Mouse (Mus musculus) hindbrain, embryonic 12.5 days (tissue): ENCODE results near the gene Taf9b. TPM values are rescaled to one million over a fixed set of nuclear protein-coding genes. Genes with fewer than 3 reads are reported as not detected.

Source experiments
- ATAC-seq: fragments of 200-750 bp; cut with Nextera tagmentation; 2 replicates; pipeline ENCODE4 v1.8.0; 2017; ENCODE audit warnings: moderate TSS enrichment; ENCODE audit not compliant: low FRiP score
- H3K27ac ChIP-seq: fragments of 300-500 bp; sonication (generic); 2 replicates; pipeline ENCODE4 v1.5.1; 2016; ENCODE audit warnings: mild to moderate bottlenecking
- H3K27me3 ChIP-seq: fragments of 300-500 bp; sonication (generic); 2 replicates; pipeline ENCODE4 v1.6.1; 2016; ENCODE audit warnings: mild to moderate bottlenecking
- H3K36me3 ChIP-seq: fragments of 300-500 bp; sonication (generic); 2 replicates; pipeline ENCODE4 v1.6.1; 2016; ENCODE audit warnings: mild to moderate bottlenecking
- H3K4me1 ChIP-seq: fragments of 300-500 bp; sonication (generic); 2 replicates; pipeline ENCODE4 v1.6.1; 2016
- H3K4me2 ChIP-seq: fragments of 300-500 bp; sonication (generic); replicated peaks from 2 replicates; pipeline ENCODE4 v1.6.1; 2016; ENCODE audit warnings: mild to moderate bottlenecking
- H3K4me3 ChIP-seq: fragments of 300-500 bp; sonication (generic); 2 replicates; pipeline ENCODE4 v1.5.1; 2016; ENCODE audit warnings: mild to moderate bottlenecking
- H3K9ac ChIP-seq: fragments of 300-500 bp; sonication (generic); 2 replicates; pipeline ENCODE4 v1.6.1; 2016; ENCODE audit warnings: mild to moderate bottlenecking, moderate library complexity
- H3K9me3 ChIP-seq: fragments of 300-500 bp; sonication (generic); replicated peaks from 2 replicates; pipeline ENCODE4 v1.6.1; 2016; ENCODE audit warnings: mild to moderate bottlenecking
- WGBS: fragments of 180-500 bp; shearing (Covaris S2); methylation state at CpG from one replicate; pipeline ENCODE4 v1.1.7; 2016; 5-methylcytosine and 5-hydroxymethylcytosine counted together
- polyA plus RNA-seq: library from polyadenylated mRNA; unstranded; fragments of >200 nt; fragmentation: Nextera tagmentation; extraction: Ambion mirVana; gene quantifications from 2 replicates; pipeline ENCODE4 v1.2.1, GENCODE M21; 2016

Gene Taf9b
- polyA plus RNA-seq, 1 experiment from 2014 or later, result 13.8 TPM

DNA sequence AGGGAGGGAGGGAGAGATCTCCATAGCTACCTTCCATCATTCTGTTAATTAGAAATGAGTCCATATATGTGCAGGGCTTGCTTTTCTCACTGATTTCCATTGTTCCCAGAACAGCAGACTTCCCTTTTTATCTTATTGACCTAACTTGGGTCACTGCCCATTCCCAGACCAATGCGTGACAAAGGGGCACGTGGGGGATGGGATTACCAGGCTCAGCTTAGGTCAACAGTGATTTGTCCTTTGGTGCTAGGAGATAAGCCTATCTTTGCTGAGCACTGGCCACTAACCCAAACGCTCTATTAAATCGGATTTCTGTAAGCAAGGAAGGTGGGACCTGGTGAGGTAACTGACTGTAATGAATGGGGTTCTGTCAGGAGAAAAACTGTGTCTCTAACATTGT lies 36.7 kb downstream of the Taf9b start:
- H3K27ac ChIP-seq, result no peak overlapping the region
- H3K4me3 ChIP-seq, result no peak overlapping the region
- H3K27me3 ChIP-seq, result no peaks in the 10 kb centered on the region

DNA sequence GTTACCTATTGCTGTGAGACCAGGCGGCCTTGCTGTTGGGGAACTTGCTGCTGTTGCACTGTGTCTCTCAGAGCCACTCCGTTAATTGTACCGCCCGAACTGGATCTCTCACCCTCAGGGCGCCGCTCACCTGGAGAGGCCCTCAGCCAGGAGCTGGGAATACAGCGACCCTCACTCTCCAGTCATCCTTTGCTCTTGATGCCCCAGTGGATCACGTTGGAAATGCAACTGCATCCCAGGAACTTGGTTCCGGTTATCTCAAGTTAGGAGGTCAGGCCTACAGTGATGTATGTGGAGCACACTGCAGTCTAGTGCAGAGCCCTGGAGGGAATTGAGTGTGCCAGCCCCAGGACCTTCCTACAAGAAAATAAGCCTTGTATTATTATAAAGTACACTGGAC lies 44.6 kb downstream of the Taf9b start:
- no peak overlapping the region for H3K27ac ChIP-seq
- 57% methylated on average over 9 of the region's 9 CpGs for WGBS
- no peaks in the 10 kb centered on the region for H3K36me3 ChIP-seq
- ATAC-seq, result no peak
- no peaks in the 10 kb centered on the region for H3K27me3 ChIP-seq
- H3K9me3 ChIP-seq, result no peaks in the 10 kb centered on the region
- no peak overlapping the region for H3K4me2 ChIP-seq
- no peak overlapping the region for H3K9ac ChIP-seq
- no peak overlapping the region for H3K4me3 ChIP-seq
- no peaks in the 10 kb centered on the region for H3K4me1 ChIP-seq

More for the DNA sequence above, 36.7 kb downstream of the Taf9b start:
- Histone ChIP-seq H3K9ac (no peak overlapping the region), H3K36me3 (no peaks in the 10 kb centered on the region), H3K4me2 (no peak overlapping the region), H3K9me3 (no peaks in the 10 kb centered on the region), H3K4me1 (peaks cover 9% of the 10 kb centered on the region)
- WGBS, result 39% methylated on average over 4 of the region's 4 CpGs
- ATAC-seq, result no peak

DNA sequence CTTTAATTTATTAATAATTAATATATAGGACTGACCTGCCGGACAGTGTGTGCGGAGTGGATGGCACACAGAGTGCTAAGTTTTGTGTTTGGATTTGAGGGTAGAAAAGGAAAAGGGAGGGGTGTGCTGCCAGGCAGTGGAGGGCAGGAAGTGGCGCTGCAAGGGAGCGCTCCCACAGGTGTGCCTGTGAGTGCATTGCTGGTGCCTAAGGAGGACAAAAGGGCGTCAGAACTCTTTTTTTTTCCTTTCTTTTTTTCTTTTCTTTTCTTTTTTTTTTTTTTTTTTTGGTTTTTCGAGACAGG lies 49.2 kb downstream of the Taf9b start:
- WGBS, result 64% methylated on average over 6 of the region's 6 CpGs
- peak; percentile 35 for ATAC-seq
- no peaks in the 10 kb centered on the region for H3K27me3 ChIP-seq
- no peak overlapping the region for H3K27ac ChIP-seq
- no peak overlapping the region for H3K9ac ChIP-seq
- no peaks in the 10 kb centered on the region for H3K4me1 ChIP-seq
- H3K36me3 ChIP-seq, result no peaks in the 10 kb centered on the region
- peak overlapping the region; percentile 28; the same call in 1 of the 2 replicates for H3K4me3 ChIP-seq
- H3K4me2 ChIP-seq, result peak overlapping the region; percentile 45
- H3K9me3 ChIP-seq, result no peaks in the 10 kb centered on the region

DNA sequence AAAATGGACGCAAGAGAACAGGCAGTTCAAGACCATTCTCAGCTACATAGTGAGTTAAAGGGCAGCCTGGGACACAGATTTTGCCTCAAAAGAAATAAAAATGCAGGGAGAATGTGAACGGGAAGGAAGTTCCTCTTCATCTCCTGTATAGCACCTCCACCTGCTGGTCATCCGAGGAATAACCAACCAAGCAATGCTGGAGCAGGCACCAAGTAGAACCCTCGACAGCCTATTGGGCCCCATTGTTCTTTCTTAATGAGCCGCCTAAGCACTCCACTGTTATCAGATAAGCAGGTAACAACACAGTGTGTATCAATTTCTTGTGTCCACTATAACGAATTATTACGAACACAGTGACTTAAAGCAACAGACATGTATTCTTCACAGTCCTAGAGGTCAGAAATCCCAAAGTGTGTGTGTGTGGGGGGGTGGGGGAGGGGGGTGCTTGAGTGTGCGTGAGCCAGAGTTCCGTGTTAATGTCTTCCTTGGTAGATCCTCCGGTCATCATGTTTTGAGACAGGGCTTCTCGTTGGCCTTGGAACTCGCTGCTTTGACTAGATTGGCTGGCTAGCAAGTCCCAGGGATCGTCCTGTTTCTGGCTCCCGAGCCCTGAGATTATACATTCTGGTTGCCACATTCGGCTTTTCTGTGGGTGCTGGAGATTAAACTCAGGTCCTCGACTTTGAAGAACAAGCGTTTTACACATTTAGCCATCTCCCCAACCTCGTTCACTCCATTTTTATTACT lies 49.7 kb downstream of the Taf9b start:
- WGBS, result 34% methylated on average over 18 of the region's 18 CpGs
- peak overlapping the region; percentile 35; the same call in 1 of the 2 replicates for H3K9ac ChIP-seq
- no peaks in the 10 kb centered on the region for H3K9me3 ChIP-seq
- H3K27ac ChIP-seq, result no peak overlapping the region
- peak overlapping the region; percentile 45 for H3K4me2 ChIP-seq
- peak overlapping the region; percentile 28 for H3K4me3 ChIP-seq
- no peaks in the 10 kb centered on the region for H3K4me1 ChIP-seq
- peak; percentile 80 for ATAC-seq
- no peaks in the 10 kb centered on the region for H3K27me3 ChIP-seq
- no peaks in the 10 kb centered on the region for H3K36me3 ChIP-seq

DNA sequence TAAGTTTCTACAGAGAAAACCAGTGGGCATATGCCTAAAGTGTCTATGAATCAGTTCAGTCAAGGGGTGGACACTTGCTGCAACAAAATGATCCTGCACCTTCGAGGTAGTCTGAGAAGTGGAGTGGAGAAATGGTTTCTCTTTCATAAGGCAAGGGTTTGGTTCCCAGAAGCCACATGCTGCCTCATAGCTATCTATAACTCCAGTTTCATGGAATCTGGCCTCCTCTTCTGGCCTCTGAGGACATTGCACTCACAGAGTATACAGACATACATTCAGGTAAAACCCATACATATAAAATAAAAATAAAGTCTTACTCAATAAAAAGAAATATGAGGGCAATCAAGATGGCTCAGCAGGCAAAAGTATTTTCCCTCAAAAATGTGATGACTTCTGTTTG lies 55.9 kb downstream of the Taf9b start:
- Histone ChIP-seq H3K27ac (no peak overlapping the region), H3K27me3 (0 out of 2 replicates have a peak, but pooled peaks cover 1% of the 10 kb centered on the region), H3K9ac (no peak overlapping the region), H3K36me3 (no peaks in the 10 kb centered on the region), H3K9me3 (no peaks in the 10 kb centered on the region), H3K4me3 (no peak overlapping the region), H3K4me1 (no peaks in the 10 kb centered on the region), H3K4me2 (no peak overlapping the region)
- no peak for ATAC-seq
- 91% methylated on average over 1 of the region's 1 CpGs for WGBS

DNA sequence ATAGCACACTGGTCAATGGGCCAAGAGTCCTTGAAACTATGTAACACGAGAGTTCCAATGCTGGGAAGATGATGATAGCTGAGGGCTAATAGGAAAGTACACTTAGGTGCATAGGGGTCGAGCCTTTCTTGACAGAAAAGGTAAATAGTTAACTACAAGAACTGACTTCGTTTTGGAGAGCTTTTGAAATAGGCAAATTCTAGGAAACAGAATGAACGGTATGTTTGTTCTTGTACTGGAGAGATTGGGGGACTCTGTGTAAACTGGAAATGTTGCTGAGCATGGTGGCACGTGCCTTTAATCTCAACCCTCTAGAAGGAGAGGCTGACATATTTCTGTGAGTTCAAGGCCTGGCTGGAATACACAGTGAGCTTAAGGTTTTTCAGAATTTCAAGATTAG lies 56.4 kb downstream of the Taf9b start:
- H3K4me2 ChIP-seq, result no peak overlapping the region
- no peak overlapping the region for H3K9ac ChIP-seq
- ATAC-seq, result no peak
- no peak overlapping the region for H3K27ac ChIP-seq
- WGBS, result 70% methylated on average over 5 of the region's 5 CpGs
- no peaks in the 10 kb centered on the region for H3K9me3 ChIP-seq
- no peaks in the 10 kb centered on the region for H3K4me1 ChIP-seq
- H3K36me3 ChIP-seq, result no peaks in the 10 kb centered on the region
- H3K27me3 ChIP-seq, result 0 out of 2 replicates have a peak, but pooled peaks cover 3% of the 10 kb centered on the region
- H3K4me3 ChIP-seq, result no peak overlapping the region

DNA sequence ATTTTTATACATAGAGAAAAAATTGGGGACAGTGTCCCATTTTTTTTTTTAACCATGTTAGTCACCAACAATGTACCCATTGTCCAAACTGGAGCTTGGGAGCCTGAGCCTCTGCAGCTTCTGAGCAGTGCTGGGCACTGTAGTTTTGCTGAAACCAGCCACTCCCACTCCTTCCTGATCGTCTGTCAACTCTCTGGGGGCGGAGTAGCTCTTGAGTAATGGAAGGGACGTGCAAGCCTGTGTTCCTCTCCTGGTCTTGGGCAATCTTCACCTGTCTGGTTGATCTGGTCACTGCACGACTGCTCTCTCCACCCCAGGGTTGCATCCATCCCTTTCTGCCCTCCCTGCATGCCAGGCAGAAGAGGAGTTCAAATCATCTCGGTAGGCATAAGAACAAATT lies 57.0 kb downstream of the Taf9b start:
- H3K27ac ChIP-seq, result no peak overlapping the region

More for the DNA sequence above, 57.0 kb downstream of the Taf9b start:
- Histone ChIP-seq H3K27me3 (0 out of 2 replicates have a peak, but pooled peaks cover 3% of the 10 kb centered on the region), H3K36me3 (no peaks in the 10 kb centered on the region), H3K4me3 (no peak overlapping the region), H3K4me1 (no peaks in the 10 kb centered on the region), H3K9me3 (no peaks in the 10 kb centered on the region), H3K4me2 (no peak overlapping the region), H3K9ac (no peak overlapping the region)
- no peak for ATAC-seq
- WGBS, result 62% methylated on average over 5 of the region's 5 CpGs

Other genes starting within 250 kb of the Taf9b start
- 46.5 and 49.9 TPM in 2 replicates for gene Magt1, start 209.3 kb downstream of the Taf9b start, polyA plus RNA-seq
- gene Cox7b, start 205.5 kb downstream of the Taf9b start, polyA plus RNA-seq, result 285 and 293 TPM in 2 replicates
- gene Atp7a, start 193.9 kb downstream of the Taf9b start, polyA plus RNA-seq, result 29.1 and 30.2 TPM in 2 replicates
- 0.34 and 0.37 TPM in 2 replicates for gene Tlr13, start 78.0 kb downstream of the Taf9b start, polyA plus RNA-seq
- gene Pgk1, start 34.1 kb downstream of the Taf9b start, polyA plus RNA-seq, result 290 and 293 TPM in 2 replicates
- gene Fnd3c2, start 34.2 kb upstream of the Taf9b start, polyA plus RNA-seq, result not detected in 2 replicates